Mouse (Mus musculus) liver, adult 2 months (tissue): ENCODE results near the gene Ikbip.

ENCODE experiments used
- CTCF ChIP-seq: fragments of 200-500 bp; IDR thresholded peaks from 2 replicates; pipeline ENCODE4 v1.5.1; 2011; ENCODE audit warnings: low read depth, low read length, control low read depth
- POLR2A ChIP-seq: fragments of 200-500 bp; IDR thresholded peaks from 2 replicates; pipeline ENCODE4 v1.6.1; 2011; ENCODE audit warnings: low read length, control low read depth; ENCODE audit not compliant: insufficient read depth; ENCODE audit errors: extremely low read depth

DNA sequence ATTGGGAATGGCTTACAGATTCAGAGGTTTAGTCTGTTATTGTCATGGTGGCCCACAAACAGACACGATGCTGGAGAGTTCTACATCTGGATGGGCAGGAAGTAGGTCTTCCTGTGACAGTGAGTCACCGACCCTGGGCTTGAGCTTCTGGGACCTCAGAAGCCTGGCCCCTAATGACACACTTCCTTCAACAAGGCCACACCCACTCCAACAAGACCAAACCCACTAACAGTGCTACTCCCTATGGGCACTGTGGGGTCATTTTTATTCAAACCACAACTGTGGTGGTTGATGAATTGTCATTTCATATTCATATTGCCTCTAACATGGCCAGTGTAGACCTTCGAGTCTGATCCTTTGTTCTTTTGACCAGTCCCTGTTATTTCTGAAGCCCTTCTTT, 55.6 kb downstream of the Ikbip start:
- TF ChIP-seq CTCF = no peak
- no peak for TF ChIP-seq POLR2A
